Mouse (Mus musculus) erythroblast, embryonic 14.5 days (primary cell): ENCODE results near the gene Dcaf5. TPM values are rescaled to one million over a fixed set of nuclear protein-coding genes. Genes with fewer than 3 reads are reported as not detected.

ENCODE experiments used
- H3K27me3 ChIP-seq: 2 replicates; pipeline ENCODE4 v1.6.1; 2012; ENCODE audit warnings: inconsistent platforms; ENCODE audit not compliant: control insufficient read depth
- H3K36me3 ChIP-seq: 2 replicates; pipeline ENCODE4 v1.6.1; 2012; ENCODE audit warnings: mild to moderate bottlenecking, inconsistent platforms; ENCODE audit not compliant: control insufficient read depth
- H3K4me1 ChIP-seq: 2 replicates; pipeline ENCODE4 v1.6.1; 2012; ENCODE audit warnings: inconsistent platforms; ENCODE audit not compliant: control insufficient read depth
- H3K4me3 ChIP-seq: replicated peaks from 2 replicates; pipeline ENCODE3; 2012; ENCODE audit warnings: moderate library complexity, mild to moderate bottlenecking, inconsistent platforms
- H3K9me3 ChIP-seq: 2 replicates; pipeline ENCODE4 v1.6.1; 2012; ENCODE audit warnings: low read length, inconsistent platforms, mixed read lengths; ENCODE audit not compliant: control insufficient read depth
- GATA1 ChIP-seq: IDR thresholded peaks from 2 replicates; pipeline ENCODE4 v1.6.1; 2012; ENCODE audit warnings: low read length, inconsistent platforms, mixed read lengths
- TAL1 ChIP-seq: IDR thresholded peaks from 3 replicates; pipeline ENCODE4 v1.6.1; 2012; ENCODE audit warnings: low read length, inconsistent platforms, mixed read lengths
- polyA plus RNA-seq: library from polyadenylated mRNA; stranded (reverse); fragments of >175 nt; gene quantifications from 2 replicates; pipeline ENCODE4 v1.2.3, GENCODE M21; 2012

Dcaf5 gene
- polyA plus RNA-seq, 1 experiment = 0.12 TPM

GRCm38 (mm10) chr12:80389448-80389847, 47.0 kb downstream of the Dcaf5 start:
- Histone ChIP-seq H3K9me3 (no peaks in the 10 kb centered on the region), H3K4me1 (peaks cover 2% of the 10 kb centered on the region; the same call in 1 of the 2 replicates), H3K4me3 (no peak overlapping the region), H3K27me3 (no peaks in the 10 kb centered on the region), H3K36me3 (peaks cover 7% of the 10 kb centered on the region)
- TF ChIP-seq TAL1 = no peak
- TF ChIP-seq GATA1 = no peak

GRCm38 (mm10) chr12:80387326-80387725, 49.1 kb downstream of the Dcaf5 start:
- H3K36me3 ChIP-seq = peaks cover 14% of the 10 kb centered on the region

GRCm38 (mm10) chr12:80385361-80385760, 51.0 kb downstream of the Dcaf5 start:
- H3K9me3 ChIP-seq = no peaks in the 10 kb centered on the region
- no peak overlapping the region for H3K4me3 ChIP-seq
- TF ChIP-seq GATA1 (no peak), TAL1 (no peak)
- peaks cover 2% of the 10 kb centered on the region; the same call in 1 of the 2 replicates for H3K4me1 ChIP-seq
- H3K36me3 ChIP-seq = peaks cover 15% of the 10 kb centered on the region
- no peaks in the 10 kb centered on the region for H3K27me3 ChIP-seq

More at GRCm38 (mm10) chr12:80387326-80387725, 49.1 kb downstream of the Dcaf5 start:
- Histone ChIP-seq H3K4me1 (peaks cover 2% of the 10 kb centered on the region; the same call in 1 of the 2 replicates), H3K9me3 (no peaks in the 10 kb centered on the region), H3K27me3 (no peaks in the 10 kb centered on the region), H3K4me3 (no peak overlapping the region)
- TF ChIP-seq GATA1 = no peak
- TF ChIP-seq TAL1 = no peak

- Histone ChIP-seq H3K9me3 (no peaks in the 10 kb centered on the region), H3K4me1 (peaks cover 2% of the 10 kb centered on the region; the same call in 1 of the 2 replicates), H3K36me3 (peaks cover 26% of the 10 kb centered on the region), H3K27me3 (no peaks in the 10 kb centered on the region), H3K4me3 (no peak overlapping the region)
- TF ChIP-seq GATA1 (no peak), TAL1 (no peak)
Observed at GRCm38 (mm10) chr12:80383478-80383877, 52.9 kb downstream of the Dcaf5 start.

- peaks cover 27% of the 10 kb centered on the region for H3K36me3 ChIP-seq
- H3K4me3 ChIP-seq = no peak overlapping the region
- H3K27me3 ChIP-seq = no peaks in the 10 kb centered on the region
- no peak for TF ChIP-seq GATA1
- no peak for TF ChIP-seq TAL1
- no peaks in the 10 kb centered on the region for H3K9me3 ChIP-seq
- H3K4me1 ChIP-seq = peaks cover 2% of the 10 kb centered on the region; the same call in 1 of the 2 replicates
Observed at GRCm38 (mm10) chr12:80382794-80383193, 53.6 kb downstream of the Dcaf5 start.

GRCm38 (mm10) chr12:80379831-80380457, 56.5 kb downstream of the Dcaf5 start:
- no peaks in the 10 kb centered on the region; the same call in 1 of the 2 replicates for H3K4me1 ChIP-seq
- H3K36me3 ChIP-seq = peaks cover 35% of the 10 kb centered on the region
- TF ChIP-seq TAL1 (no peak), GATA1 (no peak)
- no peak overlapping the region for H3K4me3 ChIP-seq
- no peaks in the 10 kb centered on the region for H3K27me3 ChIP-seq
- no peaks in the 10 kb centered on the region for H3K9me3 ChIP-seq

GRCm38 (mm10) chr12:80379393-80379792, 57.0 kb downstream of the Dcaf5 start:
- TF ChIP-seq GATA1 (no peak), TAL1 (no peak)
- no peak overlapping the region for H3K4me3 ChIP-seq
- no peaks in the 10 kb centered on the region for H3K27me3 ChIP-seq
- H3K9me3 ChIP-seq = no peaks in the 10 kb centered on the region
- no peaks in the 10 kb centered on the region; the same call in 1 of the 2 replicates for H3K4me1 ChIP-seq
- peaks cover 35% of the 10 kb centered on the region for H3K36me3 ChIP-seq

- Histone ChIP-seq H3K27me3 (no peaks in the 10 kb centered on the region), H3K36me3 (peaks cover 37% of the 10 kb centered on the region), H3K4me1 (no peaks in the 10 kb centered on the region; the same call in 1 of the 2 replicates), H3K9me3 (no peaks in the 10 kb centered on the region), H3K4me3 (no peak overlapping the region)
- TF ChIP-seq GATA1 (no peak), TAL1 (no peak)
Observed at GRCm38 (mm10) chr12:80377604-80378003, 58.8 kb downstream of the Dcaf5 start.

GRCm38 (mm10) chr12:80375721-80376120, 60.7 kb downstream of the Dcaf5 start:
- no peaks in the 10 kb centered on the region; the same call in 1 of the 2 replicates for H3K4me1 ChIP-seq
- no peak for TF ChIP-seq TAL1
- no peak for TF ChIP-seq GATA1

GRCm38 (mm10) chr12:80374736-80375135, 61.7 kb downstream of the Dcaf5 start:
- no peak for TF ChIP-seq TAL1
- no peak for TF ChIP-seq GATA1
- Histone ChIP-seq H3K4me3 (no peak overlapping the region), H3K9me3 (no peaks in the 10 kb centered on the region), H3K4me1 (no peaks in the 10 kb centered on the region), H3K36me3 (peaks cover 29% of the 10 kb centered on the region), H3K27me3 (no peaks in the 10 kb centered on the region)

More at GRCm38 (mm10) chr12:80375721-80376120, 60.7 kb downstream of the Dcaf5 start:
- no peaks in the 10 kb centered on the region for H3K27me3 ChIP-seq
- peaks cover 35% of the 10 kb centered on the region for H3K36me3 ChIP-seq
- H3K4me3 ChIP-seq = no peak overlapping the region
- no peaks in the 10 kb centered on the region for H3K9me3 ChIP-seq
